ENCODE assay signal across 9 mouse cellular contexts in genomic region chr5:71699696-71700467, GRCm38 (mm10). TPM values are rescaled to one million over a fixed set of nuclear protein-coding genes. Genes with fewer than 3 reads are reported as not detected.
A peak's percentile ranks its signal among the peaks of the same experiment; 100 is the strongest.
DNase-seq lines count a peak whose midpoint lies in the region; ATAC-seq and TF ChIP-seq lines count a peak whose summit lies in the region.
"Had no signal": no experiment of that assay in that cellular context is flagged by ENCODE, and none has a peak within 500 bp of the region (broad histone marks: within the 10 kb centered on the region; RNA-seq: fewer than 3 reads in every experiment).

No protein-coding gene starts in this region.

- no peak overlapping the region for H3K27ac ChIP-seq in kidney, adult 2 months (ENCODE audit: insufficient read depth, low read depth, low read length)

- peak; percentile 50 for DNase-seq in adrenal gland, adult 2 months
- peak; percentile 77 to 83 for DNase-seq in cerebellum, postnatal 14 days
- peak; percentile 35 to 65 for DNase-seq in frontal cortex, postnatal 14 days (ENCODE audit: low spot score in 2 of 2)
- DNase-seq in kidney, adult 2 months: peak; percentile 22
- peak; percentile 76 to 83 for DNase-seq in left cerebral cortex, postnatal 25 days (ENCODE audit: low spot score in 2 of 2)
- DNase-seq in neural tube, embryonic 10.5 days (ENCODE audit: extremely low spot score, low spot score): peak; percentile 48
- peak; percentile 42 to 61 for DNase-seq in urinary bladder, postnatal 4 days (ENCODE audit: low spot score in 2 of 2)

- no peak for TF ChIP-seq CTCF in kidney, adult 2 months (conservative IDR thresholded peaks at IDR 0.05; ENCODE audit: insufficient read depth, insufficient read length, low read depth, low read length)

- no peaks in the 10 kb centered on the region for H3K36me3 ChIP-seq in kidney, adult 2 months (ENCODE audit: control insufficient read depth, insufficient read depth, low read length)

- no peak for ATAC-seq in activated CD4-positive, CD25-positive, alpha-beta regulatory T cell, adult 4 months

- H3K4me3 ChIP-seq in kidney, adult 2 months (ENCODE audit: insufficient read depth, low read depth, low read length): no peak overlapping the region
- H3K4me3 ChIP-seq: myocyte had no signal

- H3K4me1 ChIP-seq in kidney, adult 2 months (ENCODE audit: control insufficient read depth, insufficient read depth, low read length): no peaks in the 10 kb centered on the region

- no peak for TF ChIP-seq POLR2A in kidney, adult 2 months (IDR thresholded peaks at IDR 0.05; ENCODE audit: low read depth, low read length)

- H3K27me3 ChIP-seq in kidney, adult 2 months (replicated peaks; ENCODE audit: control insufficient read depth, insufficient read depth, low read length): no peaks in the 10 kb centered on the region

- WGBS in kidney, adult 2 months: under 1% methylated on average over 19 of the region's 19 CpGs

- intact Hi-C loops in left cerebral cortex, postnatal 25 days (cut with DNase I): loop anchor here (2.0 to 10.0 kb wide), 2 partner anchors 43 to 195 kb away; no protein-coding TSS in a partner anchor

RNA-seq across cellular contexts. Expression of gene Gabra4, which starts 41.8 kb away (rescaled TPM):
- total RNA-seq in adrenal gland, adult 2 months (2021): under 1 TPM; 0.06 to 0.21 TPM
- 0.04 TPM in 1 of 2 replicates, not detected in the other for polyA plus RNA-seq in adrenal gland, adult 2 months (2012; rRNA removed)
- 0.31 and 0.37 TPM in 2 replicates for polyA plus RNA-seq in kidney, adult 2 months (2012; rRNA removed)
- 100 to 1,000 TPM in 1 of 2 experiments, 10 to 100 TPM in 1; 97.4 to 116 TPM for total RNA-seq in left cerebral cortex, postnatal 25 days (2021)
- not detected for polyA plus RNA-seq in activated CD4-positive, CD25-positive, alpha-beta regulatory T cell, adult 4 months (2017; shearing (Covaris generic))
- polyA plus RNA-seq: myocyte had no signal

RNA-seq across cellular contexts. Expression of gene Gabrb1, which starts 42.0 kb away (rescaled TPM):
- total RNA-seq in adrenal gland, adult 2 months (2021): under 1 TPM; 0.03 to 0.26 TPM
- 0.03 and 0.06 TPM in 2 replicates for polyA plus RNA-seq in adrenal gland, adult 2 months (2012; rRNA removed)
- 0.04 and 0.08 TPM in 2 replicates for polyA plus RNA-seq in kidney, adult 2 months (2012; rRNA removed)
- 10 to 100 TPM; 88.3 to 97.0 TPM for total RNA-seq in left cerebral cortex, postnatal 25 days (2021)
- under 1 TPM in 1 of 2 experiments, not detected in 1; 0.04 TPM for polyA plus RNA-seq in activated CD4-positive, CD25-positive, alpha-beta regulatory T cell, adult 4 months (2017; shearing (Covaris generic))

Comparison
In these comparisons a context has a peak if more than half of its experiments do, and no peak if none do; other contexts are left out.
1. DNase-seq: peak in every context shown above with its lines; median percentile 80 in cerebellum, postnatal 14 days; 80 in left cerebral cortex, postnatal 25 days; 52 in urinary bladder, postnatal 4 days; 50 in adrenal gland, adult 2 months; 50 in frontal cortex, postnatal 14 days; 48 in neural tube, embryonic 10.5 days; 22 in kidney, adult 2 months.